ENCODE assay signal across 28 mouse cellular contexts in the genomic region with DNA sequence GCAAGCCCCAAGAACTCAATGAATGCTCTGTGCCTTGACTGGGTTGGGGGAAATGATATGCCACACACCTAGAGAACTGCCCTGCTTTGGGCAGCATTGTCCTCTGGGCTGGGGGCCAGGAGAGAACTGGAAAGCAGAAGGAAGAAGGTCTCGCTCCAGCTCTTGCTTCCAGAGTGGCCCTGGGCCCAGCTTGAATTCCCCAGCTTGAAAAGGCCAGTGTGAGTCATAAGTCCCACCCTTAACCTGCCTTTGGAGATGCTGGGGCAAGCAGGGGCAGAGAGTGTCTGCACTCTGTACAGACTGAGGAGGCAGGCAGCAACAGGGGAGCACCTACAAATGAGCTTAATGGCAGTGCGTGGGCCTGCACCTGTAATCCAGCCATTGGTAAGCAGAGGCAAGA. TPM values are rescaled to one million over a fixed set of nuclear protein-coding genes. Genes with fewer than 3 reads are reported as not detected.
DNase-seq lines count a peak whose midpoint lies in the region; ATAC-seq and TF ChIP-seq lines count a peak whose summit lies in the region.
"Had no signal": no experiment of that assay in that cellular context is flagged by ENCODE, and none has a peak within 500 bp of the region (broad histone marks: within the 10 kb centered on the region; RNA-seq: fewer than 3 reads in every experiment).

No protein-coding gene starts in this region.

- H3K9me3 ChIP-seq in E14TG2a.4 (ENCODE audit: low read length) = no peaks in the 10 kb centered on the region
- H3K9me3 ChIP-seq: G1E; hindbrain, embryonic 12.5 days; limb, embryonic 10.5 days; limb, embryonic 15.5 days; liver, embryonic 13.5 days; midbrain, embryonic 13.5 days had no signal

- TF ChIP-seq CTCF in E14TG2a.4 (conservative IDR thresholded peaks at IDR 0.05; ENCODE audit: low read length) = no peak

- H3K36me3 ChIP-seq in E14TG2a.4 (ENCODE audit: insufficient read depth, low read length) = no peaks in the 10 kb centered on the region
- H3K36me3 ChIP-seq: G1E; hindbrain, embryonic 12.5 days; limb, embryonic 10.5 days; limb, embryonic 15.5 days; liver, embryonic 13.5 days; midbrain, embryonic 13.5 days had no signal

- peak overlapping the region; percentile 41; the same call in 1 of the 2 replicates for H3K4me3 ChIP-seq in E14TG2a.4 (replicated peaks; ENCODE audit: low read length)
- H3K4me3 ChIP-seq: hindbrain, embryonic 12.5 days; limb, embryonic 10.5 days; limb, embryonic 15.5 days; liver, embryonic 13.5 days; midbrain, embryonic 13.5 days had no signal

- no peak for ATAC-seq in megakaryocyte progenitor cell, adult 5-6 weeks (replicated peaks; ENCODE audit: poor library complexity)
- ATAC-seq: forebrain, embryonic 14.5 days; intestine, postnatal 0 days; lung, postnatal 0 days; midbrain, embryonic 13.5 days had no signal

- H3K27me3 ChIP-seq in E14TG2a.4 (ENCODE audit: insufficient read depth, low read length) = no peaks in the 10 kb centered on the region
- H3K27me3 ChIP-seq: hindbrain, embryonic 12.5 days; limb, embryonic 15.5 days; liver, embryonic 13.5 days; midbrain, embryonic 13.5 days had no signal

- peaks cover 58% of the 10 kb centered on the region for H3K4me1 ChIP-seq in E14TG2a.4 (replicated peaks; ENCODE audit: low read depth, low read length)
- H3K4me1 ChIP-seq: hindbrain, embryonic 12.5 days; limb, embryonic 10.5 days; limb, embryonic 15.5 days; liver, embryonic 13.5 days; midbrain, embryonic 13.5 days had no signal

- peak; percentile 43 to 65 for DNase-seq in cerebellum, postnatal 10 days
- DNase-seq in cerebellum, adult 8-10 months = no peak
- DNase-seq in gastrocnemius, postnatal 10 days = peak; percentile 13
- DNase-seq in gastrocnemius, adult 18-20 months (ENCODE audit: low spot score) = no peak
- DNase-seq in NIH3T3 (ENCODE audit: low read depth) = peak; percentile 28
- DNase-seq in kidney, postnatal 14 days = no peak
- DNase-seq: B cell, adult 2 months; heart, adult 18-20 months; heart, postnatal 36 days; kidney, adult 9 months; kidney, postnatal 10 days; layer of hippocampus, adult 9-11 months; liver, embryonic 13.5 days; lung, adult 18-20 months; lung, postnatal 4 days; right cerebral cortex, postnatal 25 days; thymus, adult 2 months; thymus, postnatal 36 days had no signal

RNA-seq across cellular contexts. Expression of gene Tgif1, which starts 55.0 kb away (rescaled TPM):
- 10 to 100 TPM in 1 of 2 experiments, 1 to 10 TPM in 1; 9.5 to 15.4 TPM for total RNA-seq in gastrocnemius, postnatal 10 days (2021)
- total RNA-seq in gastrocnemius, adult 18-20 months (2021) = 1 to 10 TPM; 4.2 to 9.3 TPM
- 77.5 and 85.6 TPM in 2 replicates for total RNA-seq in megakaryocyte progenitor cell, adult 5-6 weeks (2015)
- 47.0 and 53.9 TPM in 2 replicates for total RNA-seq in megakaryocyte progenitor cell, adult 5-6 weeks (2017)

Comparison
In these comparisons a context has a peak if more than half of its experiments do, and no peak if none do; other contexts are left out.
1. DNase-seq: peak in cerebellum, postnatal 10 days (2 of 2), gastrocnemius, postnatal 10 days (single experiment) and NIH3T3 (single experiment); none in cerebellum, adult 8-10 months (single experiment), gastrocnemius, adult 18-20 months (single experiment) and kidney, postnatal 14 days (single experiment).